Mouse (Mus musculus) common myeloid progenitor, adult 5-6 weeks (primary cell): ENCODE data around the gene Med9. TPM values are rescaled to one million over a fixed set of nuclear protein-coding genes. Genes with fewer than 3 reads are reported as not detected.
A peak's percentile ranks its signal among the peaks of the same experiment; 100 is the strongest.
"Not testable (repeated sequence)": the region's sequence is repeated elsewhere in the genome, so short reads cannot be mapped to it uniquely, and the experiment has no call there.

Experiments used
- ATAC-seq: replicated peaks from 2 replicates; pipeline ENCODE4 v1.8.0; 2016; ENCODE audit warnings: low read depth, mild to moderate bottlenecking, moderate TSS enrichment, inconsistent platforms; ENCODE audit not compliant: poor library complexity, severe bottlenecking
- total RNA-seq: library from RNA; stranded (forward); fragments of 200-1000, 187-1606 nt; gene quantifications from 2 replicates; pipeline ENCODE4 v1.2.3, GENCODE M21; 2017

Gene Med9
- total RNA-seq, 1 experiment from 2014 or later: 28.1 TPM

- ATAC-seq: peak; percentile 91
Observed at GRCm38 (mm10) chr11:59941391-59941790, 6.6 kb upstream of the Med9 start.

DNA sequence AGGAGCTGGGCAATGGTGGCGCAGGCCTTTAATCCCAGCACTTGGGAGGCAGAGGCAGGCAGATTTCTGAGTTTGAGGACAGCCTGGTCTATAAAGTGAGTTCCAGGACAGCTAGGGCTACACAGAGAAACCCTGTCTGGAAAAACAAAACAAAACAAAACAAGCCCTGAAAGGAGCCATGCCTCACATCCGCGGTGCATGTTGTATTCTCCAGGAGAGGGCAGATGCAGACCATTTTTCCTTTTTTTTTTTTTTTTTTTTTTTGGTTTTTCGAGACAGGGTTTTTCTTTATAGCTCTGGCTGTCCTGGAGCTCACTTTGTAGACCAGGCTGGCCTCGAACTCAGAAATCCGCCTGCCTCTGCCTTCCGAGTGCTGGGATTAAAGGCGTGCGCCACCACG, 3.2 kb upstream of the Med9 start:
- not testable (repeated sequence) for ATAC-seq

DNA sequence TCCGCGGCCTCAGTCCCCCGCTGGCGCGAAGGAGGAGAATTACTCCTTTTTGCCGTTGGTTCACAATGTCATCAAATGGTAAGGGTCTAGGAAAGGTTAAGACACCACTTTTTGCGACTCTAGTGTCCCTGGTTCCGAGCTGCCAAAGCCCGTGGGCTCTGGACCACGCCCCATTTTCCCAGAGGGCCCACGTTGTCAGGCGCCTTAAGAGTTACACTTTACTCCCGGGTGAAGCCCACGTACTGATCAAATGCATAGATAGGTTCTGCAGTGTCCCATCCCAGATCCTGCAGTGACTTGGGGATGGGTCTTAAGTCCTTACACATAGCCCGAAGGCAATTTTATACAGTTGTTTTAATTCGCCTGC, 378 bp downstream of the Med9 start:
- peak; percentile 33; the same call in 1 of the 2 replicates for ATAC-seq

- ATAC-seq: no peak
Observed at GRCm38 (mm10) chr11:59952892-59953291, 4.9 kb downstream of the Med9 start.

GRCm38 (mm10) chr11:59956749-59957148, 8.7 kb downstream of the Med9 start:
- ATAC-seq: no peak

GRCm38 (mm10) chr11:59959453-59959852, 11.4 kb downstream of the Med9 start:
- ATAC-seq: no peak

GRCm38 (mm10) chr11:59960476-59961337, 12.7 kb downstream of the Med9 start:
- no peak for ATAC-seq

DNA sequence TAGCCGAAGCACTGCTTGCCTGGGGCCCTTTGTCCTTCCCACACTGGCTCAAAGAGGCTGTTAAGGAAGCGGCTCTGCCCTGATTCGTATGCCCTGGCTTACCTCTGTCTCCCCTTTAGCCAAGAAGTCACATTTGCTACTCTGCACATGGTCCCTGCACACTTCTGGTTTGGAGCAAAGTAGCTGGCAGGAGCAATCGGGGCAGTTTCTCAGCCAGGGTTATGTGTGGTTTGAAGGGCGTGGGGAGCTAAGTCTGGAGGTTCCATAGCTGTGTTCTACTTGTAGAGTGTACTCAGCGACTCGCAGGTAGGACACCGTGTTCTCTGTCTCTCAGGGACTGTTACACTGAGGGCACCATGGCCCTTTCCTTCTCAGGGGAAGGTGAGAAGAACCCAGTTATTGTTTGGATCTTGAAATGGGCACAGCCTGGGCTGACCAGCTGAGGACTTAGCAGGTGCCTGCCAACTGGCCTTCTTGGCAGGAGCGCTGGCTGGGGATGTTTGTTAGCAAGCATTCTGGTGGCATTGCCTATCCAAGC, 13.4 kb downstream of the Med9 start:
- no peak for ATAC-seq

GRCm38 (mm10) chr11:59962590-59962989, 14.6 kb downstream of the Med9 start:
- no peak for ATAC-seq

- 0 out of 2 replicates have a peak, but pooled peaks have one; percentile 1 for ATAC-seq
Observed at GRCm38 (mm10) chr11:59963364-59964162, 15.6 kb downstream of the Med9 start.

DNA sequence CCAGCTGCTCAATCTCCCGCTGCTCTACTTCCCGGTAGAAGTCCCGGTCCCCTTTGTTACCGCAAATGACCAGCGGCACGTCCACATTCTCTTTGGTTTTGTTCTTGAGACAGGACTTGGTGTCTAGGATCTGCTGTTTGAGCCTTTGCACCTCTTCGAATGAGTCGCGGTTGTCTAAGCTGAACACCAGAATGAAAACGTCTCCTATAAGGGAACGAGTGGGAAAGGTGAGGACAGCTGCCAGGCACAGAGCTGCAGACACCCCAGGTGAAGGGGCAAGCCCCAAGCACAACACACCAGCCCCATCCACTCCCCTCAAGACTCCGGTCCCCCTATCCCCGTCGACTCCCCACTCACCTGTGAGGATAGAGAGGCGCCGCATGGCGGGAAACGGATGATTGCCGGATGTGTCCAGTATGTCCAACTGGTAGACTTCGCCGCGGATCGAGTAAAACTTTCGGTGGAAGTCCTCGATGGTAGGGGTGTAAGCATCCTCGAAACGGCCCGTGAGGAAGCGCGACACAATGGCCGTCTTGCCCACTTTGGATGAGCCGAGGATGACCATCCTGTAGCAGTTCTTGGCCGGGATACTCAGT, 16.3 kb downstream of the Med9 start:
- ATAC-seq: 0 out of 2 replicates have a peak, but pooled peaks have one; percentile 10

DNA sequence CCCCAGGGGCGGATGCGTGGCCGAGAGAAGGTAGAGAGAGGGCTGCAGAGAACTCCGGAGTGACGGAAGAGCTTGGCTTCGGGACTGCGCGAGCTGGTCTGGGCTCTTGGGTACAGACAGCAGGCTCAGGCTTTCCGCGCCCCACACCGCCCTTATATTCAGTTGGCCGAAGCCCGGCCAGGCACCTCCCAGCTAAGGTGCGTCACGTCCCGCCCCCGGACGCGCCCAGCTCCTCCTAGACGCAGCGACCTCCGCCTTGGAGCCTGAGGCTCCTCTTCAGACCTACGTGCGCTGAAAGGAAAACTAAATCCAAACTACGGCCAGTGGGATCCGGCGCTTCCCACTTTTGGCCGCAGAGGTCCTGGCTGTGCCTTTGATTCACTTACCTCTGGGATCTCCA, 16.8 kb downstream of the Med9 start, which contains the start of gene Rasd1:
Gene Rasd1 (minus strand): TSS at position 127 of the 400 bp plus-strand sequence.
- peak; percentile 82 for ATAC-seq

GRCm38 (mm10) chr11:59965227-59966101, 17.5 kb downstream of the Med9 start:
- ATAC-seq: peak; percentile 78

GRCm38 (mm10) chr11:59966102-59966483, 18.1 kb downstream of the Med9 start:
- ATAC-seq: no peak

DNA sequence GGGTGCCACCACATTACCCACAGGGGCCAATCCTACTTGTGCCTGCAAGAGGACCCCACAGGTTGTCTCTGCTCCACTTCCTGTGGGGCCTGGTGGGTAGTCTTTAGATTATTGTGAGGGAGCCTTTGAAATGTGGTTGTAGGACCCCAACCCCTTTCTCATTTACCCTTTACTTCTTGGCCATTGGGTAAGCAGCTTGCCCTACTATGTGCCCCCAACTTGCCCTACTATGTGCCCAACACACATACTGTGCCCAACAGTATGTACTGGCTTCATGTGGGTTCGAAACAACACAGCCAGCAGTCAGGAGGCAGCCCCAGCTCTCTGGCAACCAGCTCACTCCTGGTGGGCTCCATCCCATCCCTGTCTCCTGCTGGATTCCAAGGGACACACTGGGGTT, 19.8 kb downstream of the Med9 start:
- no peak for ATAC-seq

- ATAC-seq: no peak
Observed at GRCm38 (mm10) chr11:59970780-59971179, 22.8 kb downstream of the Med9 start.

GRCm38 (mm10) chr11:59971691-59972090, 23.7 kb downstream of the Med9 start:
- ATAC-seq: no peak

GRCm38 (mm10) chr11:59973389-59973788, 25.4 kb downstream of the Med9 start:
- ATAC-seq: no peak

DNA sequence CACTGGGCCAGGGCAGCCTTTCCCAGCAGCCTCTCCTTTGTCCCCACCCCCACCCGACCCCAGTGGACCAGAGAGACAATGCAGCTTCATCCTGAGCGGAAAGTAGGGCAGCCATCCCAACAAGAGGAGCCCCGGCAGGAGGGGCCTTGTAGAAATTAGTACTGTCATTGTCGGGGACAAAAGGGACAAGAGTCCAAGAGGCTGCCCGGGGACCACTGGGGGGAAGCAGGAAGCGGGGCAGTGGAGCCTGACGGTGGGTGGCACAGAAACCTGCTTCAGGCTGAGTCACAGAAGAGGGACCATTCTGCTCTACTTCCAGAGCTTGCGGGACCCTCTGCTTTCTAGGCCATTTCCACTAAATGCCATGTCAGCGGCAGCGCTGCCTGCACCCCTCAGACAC, 27.2 kb downstream of the Med9 start:
- ATAC-seq: no peak
